Mouse (Mus musculus) adrenal gland, adult (tissue): ENCODE data around the gene Ibsp.

ENCODE experiments used
- DNase-seq, 2 experiments: peaks; one replicate each; pipeline ENCODE4 v3.0.0; 2022 to 2023; ENCODE audit warnings: low spot score in 1 of 2; ENCODE audit not compliant: inconsistent age in 2 of 2

Ibsp gene

DNA sequence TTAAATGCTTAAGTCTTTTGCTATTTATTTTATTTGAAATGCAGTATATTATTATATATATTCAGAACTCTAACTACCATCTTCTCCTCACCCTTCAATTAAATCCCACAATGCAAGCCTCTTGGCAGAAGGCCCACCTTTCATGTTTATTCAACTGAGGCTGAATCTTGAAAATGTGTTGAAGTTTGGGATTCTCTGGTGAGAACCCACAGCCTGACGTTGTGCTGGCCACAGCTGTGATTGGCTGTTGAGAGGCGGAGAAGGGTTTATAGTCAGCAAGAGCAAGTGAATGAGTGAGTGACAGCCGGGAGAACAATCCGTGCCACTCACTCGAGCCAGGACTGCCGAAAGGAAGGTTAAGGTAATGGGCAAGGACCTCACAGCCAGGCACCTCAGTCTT, at the start of gene Ibsp:
Gene Ibsp (plus strand): TSS at position 178 of the 400 bp plus-strand sequence.
- no peak for DNase-seq

DNA sequence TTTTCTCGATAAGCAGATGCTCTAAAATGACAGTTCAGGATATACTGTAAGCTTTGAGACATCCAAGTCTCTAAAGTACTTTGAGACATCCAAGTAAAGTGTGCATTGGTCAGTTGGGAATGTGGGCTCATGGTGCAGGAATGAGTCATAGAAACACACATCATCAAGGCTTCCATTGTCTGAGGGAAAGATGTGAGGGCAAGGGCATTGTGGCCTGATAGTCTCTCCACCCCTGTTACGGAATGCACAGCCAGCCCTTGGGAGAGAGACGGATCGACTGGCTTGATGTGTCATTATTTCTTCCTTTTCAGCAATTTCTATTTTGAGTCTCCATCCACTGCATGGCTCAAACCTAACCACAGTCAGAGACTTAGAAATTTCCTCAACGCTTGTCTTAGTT, 47.2 kb upstream of the Ibsp start:
- DNase-seq, result peak in 1 of 2 experiments; percentile 28

GRCm38 (mm10) chr5:104256585-104256984, 42.4 kb upstream of the Ibsp start:
- no peak for DNase-seq

GRCm38 (mm10) chr5:104261908-104262461, 37.0 kb upstream of the Ibsp start:
- no peak for DNase-seq

GRCm38 (mm10) chr5:104263014-104263776, 35.8 kb upstream of the Ibsp start:
- DNase-seq, result no peak

GRCm38 (mm10) chr5:104294201-104294600, 4.8 kb upstream of the Ibsp start:
- no peak for DNase-seq

GRCm38 (mm10) chr5:104314073-104314472, 15.1 kb downstream of the Ibsp start:
- DNase-seq, result no peak

- DNase-seq, result no peak
These were observed 26.1 kb downstream of the Ibsp start, which contains the start of gene Mepe for GRCm38 (mm10) chr5:104325029-104325428. TSS of gene Mepe (plus strand) at chr5:104325329.

DNA sequence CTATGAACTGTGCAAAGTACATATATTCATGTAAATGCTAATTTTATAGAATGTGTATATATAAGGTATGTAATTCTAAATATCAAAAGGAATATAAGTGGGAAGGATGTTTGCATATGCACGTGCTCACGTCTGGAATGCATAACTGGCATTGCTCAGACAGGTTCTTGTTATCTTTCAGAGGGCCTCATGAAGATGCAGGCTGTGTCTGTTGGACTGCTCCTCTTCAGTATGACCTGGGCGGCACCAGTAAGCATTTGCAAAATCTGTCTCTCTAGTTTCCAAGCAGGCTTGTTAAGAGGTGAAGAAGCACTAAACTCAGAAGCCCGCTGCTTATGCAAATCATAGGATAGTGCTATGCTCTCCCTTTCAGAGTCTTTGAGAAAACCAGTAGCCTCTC, 27.9 kb downstream of the Ibsp start:
- DNase-seq, result no peak

- DNase-seq, result no peak
These were observed 28.4 kb downstream of the Ibsp start for GRCm38 (mm10) chr5:104327389-104327788.

- no peak for DNase-seq
These were observed 28.9 kb downstream of the Ibsp start for GRCm38 (mm10) chr5:104327876-104328275.

DNA sequence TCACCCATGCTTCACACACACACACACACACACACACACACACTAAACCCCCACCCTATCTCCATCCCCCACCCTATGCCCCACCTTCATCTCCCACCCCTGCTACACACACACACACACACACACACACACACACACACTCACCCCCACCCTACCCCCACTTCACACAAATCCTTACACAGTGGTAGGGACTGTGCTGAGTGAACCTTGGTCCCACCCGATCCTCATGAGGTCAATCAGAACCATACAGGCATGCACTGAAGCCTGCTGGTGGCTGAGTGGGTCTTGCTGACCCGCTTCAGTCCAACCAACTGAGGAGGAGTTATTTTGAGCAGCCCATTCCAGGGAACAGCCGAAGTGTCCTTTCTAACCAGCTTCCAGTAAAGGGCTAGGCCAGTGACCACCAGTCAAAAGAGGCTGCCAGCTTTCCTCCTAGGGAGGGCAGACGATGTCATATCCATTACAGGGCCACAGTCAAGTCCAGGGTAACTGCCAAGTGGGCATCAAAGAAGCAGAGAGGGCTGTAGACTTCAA, 29.4 kb downstream of the Ibsp start:
- DNase-seq, result no peak

GRCm38 (mm10) chr5:104329381-104329780, 30.4 kb downstream of the Ibsp start:
- DNase-seq, result no peak

GRCm38 (mm10) chr5:104330088-104330487, 31.1 kb downstream of the Ibsp start:
- no peak for DNase-seq

DNA sequence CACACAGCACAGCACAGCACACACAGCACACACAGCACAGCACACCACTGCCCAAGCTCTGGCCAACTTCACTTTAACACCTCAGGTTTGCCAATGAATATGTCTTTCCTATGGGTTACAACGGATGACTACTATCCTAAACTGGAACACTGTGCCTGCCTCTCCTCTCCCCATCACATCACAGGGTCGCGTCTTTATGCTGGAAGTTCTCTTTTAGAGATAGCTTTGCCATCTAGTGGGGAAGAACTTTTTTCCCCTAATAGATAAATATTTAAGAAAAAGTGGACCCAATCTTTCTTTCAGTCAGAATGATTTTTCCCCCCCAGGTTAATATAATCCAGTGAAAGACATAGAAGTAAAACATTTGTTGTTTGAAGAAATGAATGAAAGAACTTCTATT, 33.3 kb downstream of the Ibsp start:
- DNase-seq, result no peak

DNA sequence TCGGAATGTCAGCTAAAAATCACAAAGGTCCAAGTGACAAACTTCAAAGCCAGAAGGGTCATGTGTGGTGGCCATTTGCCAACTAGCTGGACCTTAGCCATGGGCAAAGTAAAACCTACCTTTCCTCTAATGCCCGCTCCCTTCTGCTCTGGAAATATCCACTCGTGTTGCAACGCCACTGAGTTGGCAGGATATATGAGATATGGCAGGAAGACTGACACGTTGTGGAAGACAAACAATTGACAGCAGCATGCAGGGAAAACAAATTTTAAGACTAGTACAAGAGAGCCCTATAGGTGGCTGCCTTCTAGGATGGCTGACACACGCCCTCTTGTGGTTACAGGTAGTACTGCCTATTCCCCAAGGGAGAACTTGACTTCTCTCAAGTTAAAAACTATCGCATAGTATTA, 34.3 kb downstream of the Ibsp start:
- peak; percentile 54 to 88 for DNase-seq

DNA sequence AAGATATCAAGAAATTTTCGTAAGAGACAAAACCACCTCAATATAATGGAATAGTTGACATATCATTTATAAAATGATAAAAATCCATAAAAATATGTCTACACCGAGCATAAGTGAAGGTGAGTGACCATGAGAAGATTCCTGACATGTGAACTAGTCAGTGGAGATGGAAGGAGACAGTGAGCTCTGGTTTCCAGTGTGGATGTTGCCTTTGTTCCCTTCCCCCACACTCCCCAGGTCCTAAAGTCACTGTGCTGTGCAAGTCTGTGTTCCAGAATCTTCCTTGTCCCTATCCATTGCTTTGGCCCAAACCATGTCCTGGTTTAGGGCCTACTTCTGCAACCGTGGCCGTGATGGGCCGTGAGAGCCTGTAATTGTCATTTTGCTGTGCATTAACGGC, 34.7 kb downstream of the Ibsp start:
- no peak for DNase-seq

DNA sequence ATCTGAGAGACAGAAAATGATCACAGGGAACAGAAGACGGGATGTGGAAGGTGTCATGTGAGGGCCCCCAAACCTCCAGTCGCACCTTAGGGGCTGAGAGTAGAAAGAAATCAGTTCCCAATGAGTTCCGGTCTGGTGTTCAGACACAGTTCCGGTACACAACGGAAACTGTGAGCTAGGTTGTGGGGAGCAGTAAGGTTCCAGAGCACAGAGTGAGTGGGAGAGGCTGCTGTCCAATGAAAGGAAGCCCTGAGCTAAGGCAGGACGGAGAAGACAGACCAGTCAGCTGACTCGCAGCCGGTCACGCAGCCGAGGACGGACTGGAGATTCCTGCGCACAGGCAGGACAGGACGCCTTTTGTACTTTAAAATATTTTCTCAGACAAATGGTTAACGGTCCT, 35.5 kb downstream of the Ibsp start:
- DNase-seq, result no peak

DNA sequence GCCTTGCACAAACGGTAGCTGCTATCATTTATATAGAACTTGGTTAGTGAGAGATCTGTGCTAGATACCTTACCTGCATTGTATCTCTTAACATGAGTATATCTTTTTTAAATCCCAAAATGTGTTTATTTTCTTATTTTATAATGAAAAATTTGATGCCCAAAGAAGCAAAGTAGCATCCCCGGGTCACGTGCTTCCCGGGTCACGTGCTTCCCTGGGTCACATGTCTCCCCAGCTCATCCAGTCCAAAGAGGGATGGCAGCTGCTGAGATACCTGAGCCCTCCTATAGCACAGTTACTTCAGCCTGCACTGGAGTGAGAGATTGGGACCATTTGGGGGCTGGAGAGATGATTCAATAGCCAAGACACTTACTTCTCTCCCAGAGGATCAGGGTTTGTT, 37.0 kb downstream of the Ibsp start:
- no peak for DNase-seq

DNA sequence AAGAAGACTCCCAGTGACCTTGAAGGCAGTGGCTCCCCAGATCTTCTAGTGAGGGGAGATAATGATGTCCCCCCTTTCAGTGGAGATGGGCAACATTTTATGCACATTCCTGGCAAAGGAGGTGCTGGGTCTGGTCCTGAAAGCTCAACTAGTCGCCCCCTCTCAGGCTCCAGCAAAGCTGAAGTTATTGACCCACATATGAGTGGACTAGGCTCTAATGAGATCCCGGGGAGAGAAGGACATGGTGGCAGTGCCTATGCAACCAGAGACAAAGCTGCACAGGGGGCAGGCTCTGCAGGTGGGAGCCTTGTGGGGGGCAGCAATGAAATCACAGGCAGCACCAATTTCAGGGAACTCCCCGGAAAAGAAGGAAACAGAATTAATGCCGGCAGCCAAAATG, 38.5 kb downstream of the Ibsp start:
- no peak for DNase-seq

- no peak for DNase-seq
These were observed 40.0 kb downstream of the Ibsp start for GRCm38 (mm10) chr5:104339009-104339408.

- DNase-seq, result peak; percentile 17 to 64
These were observed 40.9 kb downstream of the Ibsp start for GRCm38 (mm10) chr5:104339706-104340512.
